Mouse (Mus musculus) adrenal gland, adult 2 months (tissue): ENCODE results near the gene Ptprm. TPM values are rescaled to one million over a fixed set of nuclear protein-coding genes. Genes with fewer than 3 reads are reported as not detected.

Source experiments
- DNase-seq: peaks from one replicate; pipeline ENCODE4 v3.0.0; 2021
- microRNA-seq, 2 experiments: library from miRNA; unstranded; fragments of <30 nt; microRNA quantifications; one replicate each; pipeline ENCODE4 v1.2.0; 2021
- polyA plus RNA-seq: library from polyadenylated mRNA; depleted of rRNA; stranded (reverse); fragments of >200 nt; gene quantifications from 2 replicates; pipeline ENCODE4 v1.2.3, GENCODE M21; 2012
- total RNA-seq, 2 experiments: library from RNA; stranded (reverse); gene quantifications; 2 replicates each; pipeline ENCODE4 v1.2.3; 2021

Ptprm gene
- total and polyA plus RNA-seq, 3 experiments = 8.6 to 33.3 (median 27.8) TPM

- no peak for DNase-seq
Measured at GRCm38 (mm10) chr17:66674667-66675066, 679.6 kb downstream of the Ptprm start.

GRCm38 (mm10) chr17:66671715-66672230 lies 682.5 kb downstream of the Ptprm start:
- DNase-seq = no peak

- no peak for DNase-seq
Measured at GRCm38 (mm10) chr17:66671287-66671686, 683.0 kb downstream of the Ptprm start.

- no peak for DNase-seq
Measured at GRCm38 (mm10) chr17:66665791-66666190, 688.5 kb downstream of the Ptprm start.

GRCm38 (mm10) chr17:66665201-66665756 lies 689.0 kb downstream of the Ptprm start:
- no peak for DNase-seq

GRCm38 (mm10) chr17:66664796-66665195 lies 689.5 kb downstream of the Ptprm start:
- no peak for DNase-seq

GRCm38 (mm10) chr17:66659242-66659641 lies 695.0 kb downstream of the Ptprm start:
- no peak for DNase-seq

GRCm38 (mm10) chr17:66637951-66638722 lies 716.1 kb downstream of the Ptprm start:
- no peak for DNase-seq

- no peak for DNase-seq
Measured at GRCm38 (mm10) chr17:66619996-66620656, 734.1 kb downstream of the Ptprm start.

- DNase-seq = no peak
Measured at GRCm38 (mm10) chr17:66619255-66619826, 734.9 kb downstream of the Ptprm start.

Small RNAs within 50 kb of the gene (microRNA-seq; reads per million reads assigned to microRNA genes)
- 0 reads per million in 2 experiments for gene Mir5709
